Mouse (Mus musculus) liver, postnatal 0 days (tissue): ENCODE data around the gene Ptprn.

Source experiments
- CTCF ChIP-seq: sonication (generic); IDR thresholded peaks from 2 replicates; pipeline ENCODE4 v1.5.1; 2016; ENCODE audit warnings: antibody characterized with exemption, low read depth
- EP300 ChIP-seq: IDR thresholded peaks from 2 replicates; pipeline ENCODE4 v1.6.1; 2016; ENCODE audit warnings: antibody characterized with exemption, low read depth, mild to moderate bottlenecking

GRCm38 (mm10) chr1:75292476-75293330 is 28.4 kb upstream of the Ptprn start:
- no peak for TF ChIP-seq CTCF
- TF ChIP-seq EP300: no peak
